Mouse (Mus musculus) duodenum, adult 2 months (tissue): ENCODE results near the gene Olfr483. TPM values are rescaled to one million over a fixed set of nuclear protein-coding genes. Genes with fewer than 3 reads are reported as not detected.

Source experiments
- polyA plus RNA-seq: library from polyadenylated mRNA; depleted of rRNA; stranded (reverse); fragments of >200 nt; gene quantifications from 2 replicates; pipeline ENCODE4 v1.2.3, GENCODE M21; 2012; ENCODE audit warnings: low replicate concordance; rRNA removed

Olfr483 gene
- not detected in 2 replicates for polyA plus RNA-seq

DNA sequence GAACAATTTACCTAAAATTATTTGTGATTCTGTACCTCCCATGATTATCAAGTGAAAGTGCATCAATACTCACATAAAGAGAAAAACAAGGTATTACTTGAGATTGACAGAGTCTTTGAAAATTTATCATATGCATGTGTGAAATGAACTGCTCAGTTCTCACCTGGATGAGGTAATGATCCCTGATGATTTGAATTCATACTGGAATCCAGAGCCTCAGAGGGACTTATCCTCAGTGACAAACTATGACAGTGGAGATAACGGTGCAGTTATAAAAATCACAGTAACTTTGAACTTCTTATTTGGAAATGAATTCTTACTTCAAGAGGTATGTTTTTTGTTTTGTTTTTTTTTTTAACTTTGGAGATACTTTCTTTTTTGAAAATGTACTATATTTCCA, at the start of gene Olfr483:
Olfr483 (plus strand) TSS at position 301 of the 400 bp plus-strand sequence.

DNA sequence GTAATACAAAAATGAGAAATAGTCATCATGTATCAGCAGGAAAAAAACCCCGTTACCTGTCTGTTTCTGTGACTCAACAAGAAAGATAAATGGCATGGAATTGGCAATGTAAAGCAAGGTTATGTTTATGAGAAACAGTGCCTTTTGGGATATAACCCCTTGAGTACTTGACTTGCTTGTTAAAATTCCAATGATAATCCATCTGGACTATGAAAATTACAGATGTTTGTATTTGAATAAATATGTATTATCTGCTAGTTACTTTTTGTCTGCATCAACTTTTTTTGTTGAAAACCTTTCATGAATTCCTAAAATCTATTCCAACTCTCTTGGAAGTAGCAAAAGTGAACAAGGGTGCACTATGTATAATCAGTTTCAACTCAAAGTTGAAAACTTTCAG, 33.4 kb upstream of the Olfr483 start, which contains the start of gene Olfr480:
Olfr480 (minus strand) TSS at position 101 of the 400 bp plus-strand sequence.

GRCm38 (mm10) chr7:108079555-108079954, 21.1 kb upstream of the Olfr483 start, which contains the start of gene Olfr481:
Gene Olfr481 (plus strand): TSS chr7:108079855.

GRCm38 (mm10) chr7:108097486-108097885, 3.2 kb upstream of the Olfr483 start, which contains the start of gene Olfr482:
Gene Olfr482 (minus strand): TSS chr7:108097586.

DNA sequence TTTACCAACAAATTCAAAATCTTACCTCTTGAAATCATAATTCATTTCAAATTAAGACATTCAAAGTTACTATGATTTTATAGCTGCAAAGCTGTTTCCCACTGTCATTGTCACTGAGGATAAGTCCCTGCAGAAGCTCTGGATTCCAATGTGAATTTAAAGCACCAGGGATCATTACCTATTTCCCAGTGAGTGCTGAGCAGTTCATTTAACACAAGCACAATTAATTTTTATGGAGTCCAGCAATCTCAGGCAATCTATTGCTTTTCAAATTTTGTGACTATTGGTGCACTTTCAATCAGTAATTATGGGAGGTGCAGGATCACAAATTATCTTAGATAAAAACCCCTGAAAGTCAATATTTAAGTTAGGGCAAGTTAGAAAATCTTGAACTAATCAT, 26.7 kb downstream of the Olfr483 start, which contains the start of gene Olfr484:
Olfr484 (minus strand) TSS at position 101 of the 400 bp plus-strand sequence.

Other genes starting within 250 kb of the Olfr483 start
- not detected in 2 replicates for gene Olfr472, start 202.9 kb upstream of the Olfr483 start, polyA plus RNA-seq
- gene Olfr473, start 170.4 kb upstream of the Olfr483 start, polyA plus RNA-seq, result not detected in 2 replicates
- not detected in 2 replicates for gene Olfr474, start 146.2 kb upstream of the Olfr483 start, polyA plus RNA-seq
- not detected in 2 replicates for gene Olfr476, start 136.0 kb upstream of the Olfr483 start, polyA plus RNA-seq
- gene Olfr477, start 114.2 kb upstream of the Olfr483 start, polyA plus RNA-seq, result not detected in 2 replicates
- not detected in 2 replicates for gene Olfr478, start 66.9 kb upstream of the Olfr483 start, polyA plus RNA-seq
- gene Olfr479, start 50.2 kb upstream of the Olfr483 start, polyA plus RNA-seq, result not detected in 2 replicates
- gene Olfr480, start 33.5 kb upstream of the Olfr483 start, polyA plus RNA-seq, result not detected in 2 replicates
- not detected in 2 replicates for gene Olfr481, start 21.0 kb upstream of the Olfr483 start, polyA plus RNA-seq
- not detected in 2 replicates for gene Olfr482, start 3.3 kb upstream of the Olfr483 start, polyA plus RNA-seq
- gene Olfr484, start 26.6 kb downstream of the Olfr483 start, polyA plus RNA-seq, result not detected in 2 replicates
- not detected in 2 replicates for gene Olfr485, start 59.0 kb downstream of the Olfr483 start, polyA plus RNA-seq
- not detected in 2 replicates for gene Olfr486, start 71.9 kb downstream of the Olfr483 start, polyA plus RNA-seq
- gene Olfr487, start 113.8 kb downstream of the Olfr483 start, polyA plus RNA-seq, result not detected in 2 replicates
- gene Olfr488, start 157.5 kb downstream of the Olfr483 start, polyA plus RNA-seq, result not detected in 2 replicates
- not detected in 2 replicates for gene Olfr490, start 188.1 kb downstream of the Olfr483 start, polyA plus RNA-seq
- gene Olfr491, start 212.6 kb downstream of the Olfr483 start, polyA plus RNA-seq, result not detected in 2 replicates
- not detected in 2 replicates for gene Olfr492, start 222.8 kb downstream of the Olfr483 start, polyA plus RNA-seq
- not detected in 2 replicates for gene Olfr493, start 246.1 kb downstream of the Olfr483 start, polyA plus RNA-seq